Mouse (Mus musculus) hindbrain, embryonic 10.5 days (tissue): ENCODE measurements at regions not wholly inside any gene's neighbourhood (a gene's known extent, or its start where the extent isn't known, plus 50 kb on each side); places are given as distances from the start of the nearest gene placed in this dataset.
"Not testable (repeated sequence)": the region's sequence is repeated elsewhere in the genome, so short reads cannot be mapped to it uniquely, and the experiment has no call there.

Experiments used
- DNase-seq: peaks from one replicate; pipeline ENCODE4 v3.0.0-alpha.2; 2017; ENCODE audit warnings: low spot score
- H3K27ac ChIP-seq: fragments of 300-500 bp; sonication (generic); 2 replicates; pipeline ENCODE4 v1.5.1; 2016; ENCODE audit warnings: mild to moderate bottlenecking, moderate library complexity
- H3K27me3 ChIP-seq: fragments of 300-500 bp; sonication (generic); 2 replicates; pipeline ENCODE4 v1.6.1; 2016; ENCODE audit warnings: mild to moderate bottlenecking; ENCODE audit not compliant: poor library complexity, insufficient read depth, severe bottlenecking
- H3K36me3 ChIP-seq: fragments of 300-500 bp; sonication (generic); 2 replicates; pipeline ENCODE4 v1.6.1; 2016; ENCODE audit warnings: mild to moderate bottlenecking, moderate library complexity
- H3K4me1 ChIP-seq: fragments of 300-500 bp; sonication (generic); replicated peaks from 2 replicates; pipeline ENCODE4 v1.6.1; 2016; ENCODE audit warnings: mild to moderate bottlenecking
- H3K4me3 ChIP-seq: fragments of 300-500 bp; sonication (generic); 2 replicates; pipeline ENCODE4 v1.5.1; 2016; ENCODE audit warnings: mild to moderate bottlenecking, moderate library complexity
- H3K9me3 ChIP-seq: fragments of 300-500 bp; sonication (generic); 2 replicates; pipeline ENCODE4 v1.6.1; 2016; ENCODE audit warnings: mild to moderate bottlenecking, moderate library complexity
- WGBS: fragments of 180-500 bp; shearing (Covaris S2); methylation state at CpG from one replicate; pipeline ENCODE4 v1.1.7; 2016; 5-methylcytosine and 5-hydroxymethylcytosine counted together

DNA sequence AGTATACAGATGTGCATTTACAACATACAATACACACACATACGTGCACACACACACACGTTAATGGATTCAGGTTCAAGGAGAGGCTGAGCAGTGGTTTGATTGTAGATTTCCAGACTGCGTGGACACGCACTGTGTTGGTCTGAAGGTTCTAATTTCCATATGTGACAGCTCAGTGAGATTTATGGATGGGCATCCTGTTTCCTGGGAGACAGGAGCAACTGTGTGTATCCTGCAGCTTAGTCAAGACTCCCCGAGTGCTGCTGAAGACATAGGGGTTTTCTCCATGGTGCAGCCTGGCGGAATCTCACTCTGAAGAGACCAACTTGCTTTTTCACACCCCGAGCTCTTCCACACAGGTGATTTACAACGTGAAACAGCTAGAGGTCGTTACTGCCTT lies 119.3 kb upstream of the Foxk1 start:
- 82% methylated on average over 9 of the region's 9 CpGs for WGBS
- peaks cover 9% of the 10 kb centered on the region; the same call in 1 of the 2 replicates for H3K4me1 ChIP-seq

DNA sequence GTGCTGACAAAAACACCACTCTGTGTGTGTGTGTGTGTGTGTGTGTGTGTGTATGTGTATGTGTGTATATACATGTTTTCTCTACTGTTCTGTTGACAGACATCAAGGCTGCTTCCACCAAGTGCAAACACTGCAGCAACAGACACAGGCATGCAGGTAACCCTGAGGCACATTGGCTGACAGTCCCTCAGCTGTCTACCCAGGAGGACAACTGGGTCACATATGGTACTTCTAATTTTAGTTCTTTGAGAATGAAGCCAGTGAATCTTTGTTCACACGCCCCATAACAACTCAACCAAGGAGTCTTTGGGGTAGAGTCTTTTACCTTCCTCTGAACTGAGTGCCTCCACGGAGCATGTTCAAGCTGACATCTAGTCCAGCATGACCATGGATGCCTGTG lies 113.3 kb upstream of the Foxk1 start:
- Histone ChIP-seq H3K36me3 (no peaks in the 10 kb centered on the region), H3K27me3 (no peaks in the 10 kb centered on the region), H3K27ac (no peak overlapping the region), H3K4me1 (no peaks in the 10 kb centered on the region), H3K4me3 (no peak overlapping the region), H3K9me3 (peaks cover 21% of the 10 kb centered on the region)
- DNase-seq, result no peak
- 90% methylated on average over 2 of the region's 2 CpGs for WGBS

More for the DNA sequence above, 119.3 kb upstream of the Foxk1 start:
- DNase-seq, result no peak
- Histone ChIP-seq H3K27me3 (no peaks in the 10 kb centered on the region), H3K36me3 (no peaks in the 10 kb centered on the region), H3K9me3 (peaks cover 11% of the 10 kb centered on the region), H3K27ac (no peak overlapping the region), H3K4me3 (no peak overlapping the region)

DNA sequence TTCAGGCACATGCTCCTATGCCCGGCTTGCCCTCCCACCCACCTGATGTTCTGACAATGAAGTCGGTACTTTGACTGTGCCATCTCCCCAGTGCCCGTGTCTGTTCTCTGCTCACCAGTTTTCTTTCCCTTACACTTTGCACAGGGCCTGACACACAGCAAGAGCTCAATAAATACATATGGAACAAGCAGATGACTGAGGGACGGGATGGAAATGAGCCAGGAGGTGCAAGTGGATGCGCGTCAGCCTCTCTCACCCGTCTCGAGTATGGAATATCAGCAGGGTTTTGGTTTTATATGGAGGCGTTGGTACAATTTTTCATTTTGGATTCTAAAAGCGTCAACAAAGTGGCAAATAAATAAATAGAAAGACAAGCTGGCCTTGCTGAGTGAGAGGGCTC lies 109.8 kb upstream of the Foxk1 start:
- no peaks in the 10 kb centered on the region for H3K36me3 ChIP-seq
- H3K4me1 ChIP-seq, result no peaks in the 10 kb centered on the region
- WGBS, result 91% methylated on average over 10 of the region's 10 CpGs
- H3K4me3 ChIP-seq, result no peak overlapping the region
- DNase-seq, result no peak
- H3K27me3 ChIP-seq, result no peaks in the 10 kb centered on the region
- H3K27ac ChIP-seq, result no peak overlapping the region
- H3K9me3 ChIP-seq, result peaks cover 12% of the 10 kb centered on the region

DNA sequence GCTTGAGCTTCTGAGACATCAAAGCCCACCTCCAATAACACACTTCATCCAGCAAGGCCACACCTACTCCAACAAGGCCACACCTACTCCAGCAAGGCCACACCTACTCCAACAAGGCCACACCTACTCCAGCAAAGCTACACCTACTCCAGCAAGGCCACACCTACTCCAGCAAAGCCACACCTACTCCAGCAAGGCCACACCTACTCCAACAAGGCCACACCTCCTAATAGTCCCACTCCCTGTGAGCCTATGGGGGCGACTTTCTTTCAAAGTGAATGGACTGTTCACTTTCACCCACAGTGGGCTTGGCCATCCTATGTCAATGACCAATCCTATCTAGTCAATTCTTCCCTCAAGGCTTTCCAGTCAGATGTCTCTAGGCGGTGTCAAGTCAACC lies 104.9 kb upstream of the Foxk1 start:
- WGBS, result 86% methylated on average over 2 of the region's 2 CpGs
- not testable (repeated sequence) for H3K27ac ChIP-seq, DNase-seq, H3K27me3 ChIP-seq, H3K9me3 ChIP-seq, H3K36me3 ChIP-seq, H3K4me1 ChIP-seq, H3K4me3 ChIP-seq

DNA sequence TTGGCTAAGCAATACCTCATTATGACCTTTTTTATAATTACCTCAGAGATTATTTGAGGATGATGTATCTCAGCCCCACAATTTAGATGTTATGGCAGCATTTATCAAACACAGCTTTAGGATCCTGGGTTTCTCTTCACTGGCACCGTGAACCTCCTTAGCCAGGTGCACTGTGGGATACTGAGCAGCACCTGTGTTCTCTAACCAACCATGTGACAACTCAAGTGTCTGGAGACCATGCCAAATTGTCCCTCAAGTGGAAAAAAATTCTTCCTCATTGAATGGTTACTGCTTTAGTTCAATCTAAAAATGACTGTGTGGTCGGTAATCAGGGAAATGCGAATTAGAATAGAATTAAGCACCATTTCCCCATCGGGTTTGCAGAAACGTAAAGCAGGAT lies 101.7 kb upstream of the Foxk1 start:
- Histone ChIP-seq H3K4me3 (no peak overlapping the region), H3K27ac (no peak overlapping the region), H3K9me3 (no peaks in the 10 kb centered on the region), H3K27me3 (no peaks in the 10 kb centered on the region), H3K4me1 (no peaks in the 10 kb centered on the region), H3K36me3 (no peaks in the 10 kb centered on the region)
- whole genome bisulfite sequencing, result 93% methylated on average over 5 of the region's 5 CpGs
- DNase-seq, result no peak

DNA sequence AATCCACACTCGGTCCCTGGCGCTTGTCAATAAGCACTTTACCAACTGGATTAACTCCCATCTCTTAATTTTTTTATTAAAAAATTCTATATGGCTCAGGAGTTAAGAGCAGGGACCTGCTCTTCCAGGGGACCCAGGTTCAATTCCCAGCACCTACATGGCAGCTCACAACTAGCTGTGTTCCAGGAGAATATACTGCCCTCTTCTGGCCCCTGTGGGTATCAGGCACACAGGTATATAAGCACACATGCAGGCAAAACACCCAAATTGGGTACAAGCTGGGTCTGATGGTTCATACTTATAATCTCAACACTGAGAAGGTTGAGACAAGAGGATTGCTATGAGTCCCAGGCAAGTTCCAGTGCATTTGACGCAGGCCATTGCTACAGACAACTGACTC lies 92.8 kb upstream of the Foxk1 start:
- peaks cover 8% of the 10 kb centered on the region; the same call in 1 of the 2 replicates for H3K9me3 ChIP-seq
- no peaks in the 10 kb centered on the region for H3K36me3 ChIP-seq
- no peaks in the 10 kb centered on the region for H3K27me3 ChIP-seq
- no peak overlapping the region for H3K4me3 ChIP-seq
- WGBS, result 93% methylated on average over 3 of the region's 3 CpGs
- no peaks in the 10 kb centered on the region for H3K4me1 ChIP-seq
- DNase-seq, result no peak
- no peak overlapping the region for H3K27ac ChIP-seq

DNA sequence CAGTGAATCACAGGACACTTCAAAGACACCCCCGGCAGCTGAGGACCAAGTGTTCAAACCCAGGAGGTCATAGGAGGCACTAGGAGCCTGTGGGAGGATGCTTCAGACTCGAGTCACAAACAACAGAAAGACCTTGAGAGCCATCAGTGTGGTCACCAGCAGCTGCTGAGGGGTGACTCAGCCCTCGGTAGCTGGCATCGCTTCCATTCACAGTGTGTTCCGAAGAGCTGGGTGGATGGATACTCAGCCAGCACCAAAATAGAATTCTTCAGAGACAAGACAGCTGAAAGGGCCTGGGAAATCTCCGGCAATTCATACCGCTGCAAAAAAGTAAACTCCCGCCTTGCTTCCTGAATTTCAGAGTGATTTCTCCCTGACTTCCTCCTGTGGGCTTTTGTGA lies 87.4 kb upstream of the Foxk1 start:
- H3K4me3 ChIP-seq, result no peak overlapping the region
- no peaks in the 10 kb centered on the region for H3K27me3 ChIP-seq
- no peaks in the 10 kb centered on the region for H3K9me3 ChIP-seq
- DNase-seq, result no peak
- 82% methylated on average over 8 of the region's 8 CpGs for WGBS
- H3K36me3 ChIP-seq, result no peaks in the 10 kb centered on the region
- H3K27ac ChIP-seq, result no peak overlapping the region
- no peaks in the 10 kb centered on the region for H3K4me1 ChIP-seq

DNA sequence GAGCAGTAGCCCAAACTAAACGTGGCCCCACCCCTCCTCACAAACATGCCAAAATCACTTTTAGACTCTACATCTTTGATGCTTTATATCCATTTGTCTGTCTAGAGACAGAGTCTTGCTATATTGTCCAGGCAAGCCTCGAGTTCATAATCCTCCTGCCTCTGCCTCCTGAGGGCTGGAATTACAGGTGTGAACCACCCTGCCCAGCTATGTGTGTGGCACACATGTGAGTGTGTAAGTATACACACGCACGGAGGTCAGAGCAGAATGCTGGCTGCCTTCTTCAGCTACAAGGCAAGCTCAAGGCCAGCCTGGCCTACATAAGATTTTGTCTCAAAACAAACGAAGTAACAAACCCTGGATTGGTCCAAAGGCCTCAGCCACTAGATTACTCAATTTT lies 86.8 kb upstream of the Foxk1 start:
- 85% methylated on average over 5 of the region's 5 CpGs for WGBS
- no peak for DNase-seq
- Histone ChIP-seq H3K27ac (no peak overlapping the region), H3K27me3 (no peaks in the 10 kb centered on the region), H3K9me3 (no peaks in the 10 kb centered on the region), H3K36me3 (no peaks in the 10 kb centered on the region), H3K4me3 (no peak overlapping the region), H3K4me1 (no peaks in the 10 kb centered on the region)

DNA sequence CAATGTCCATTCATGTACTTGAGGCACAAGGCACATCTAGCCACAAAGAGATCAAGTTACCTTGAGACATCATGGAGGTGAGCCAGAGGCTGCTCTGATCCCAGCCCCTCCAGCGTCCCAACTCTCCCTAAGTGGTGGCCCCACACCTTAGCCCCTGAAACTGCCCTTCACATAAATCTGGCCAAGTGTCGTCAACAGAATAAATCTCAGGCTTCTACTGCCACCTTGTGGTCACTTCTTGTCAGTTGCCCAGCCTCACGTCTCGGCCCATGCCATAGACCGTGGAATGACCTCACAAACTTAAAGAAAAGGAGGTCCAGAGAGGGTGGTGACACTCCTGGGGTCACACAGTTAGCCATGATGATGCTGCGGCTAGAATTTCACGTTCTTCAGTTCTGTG lies 82.0 kb upstream of the Foxk1 start:
- Histone ChIP-seq H3K36me3 (no peaks in the 10 kb centered on the region), H3K4me3 (no peak overlapping the region), H3K27ac (no peak overlapping the region)

DNA sequence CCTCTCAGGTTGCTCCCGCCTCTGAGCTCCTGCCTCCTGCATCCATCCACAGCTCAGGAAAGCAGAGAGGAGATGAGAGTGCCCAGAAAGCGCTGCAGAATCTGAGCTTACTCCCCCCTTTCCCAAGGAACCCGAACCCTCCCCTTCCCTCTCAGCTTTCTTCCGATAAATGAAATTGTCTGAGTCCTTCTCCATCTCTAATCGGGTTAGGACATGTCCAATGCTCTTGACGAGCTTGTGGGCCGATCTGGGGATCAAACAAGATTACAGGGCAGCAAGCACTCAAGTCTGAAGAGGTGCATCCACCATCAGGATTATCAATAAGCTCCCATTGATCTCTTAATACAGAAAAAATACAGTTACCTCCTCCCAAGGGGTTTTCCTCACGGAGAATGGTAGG lies 80.0 kb upstream of the Foxk1 start:
- Histone ChIP-seq H3K9me3 (no peaks in the 10 kb centered on the region), H3K36me3 (no peaks in the 10 kb centered on the region), H3K27ac (no peak overlapping the region), H3K4me1 (no peaks in the 10 kb centered on the region), H3K27me3 (no peaks in the 10 kb centered on the region), H3K4me3 (no peak overlapping the region)
- 74% methylated on average over 8 of the region's 8 CpGs for WGBS
- DNase-seq, result no peak

More for the DNA sequence above, 82.0 kb upstream of the Foxk1 start:
- no peaks in the 10 kb centered on the region for H3K4me1 ChIP-seq
- peak; percentile 77 for DNase-seq
- no peaks in the 10 kb centered on the region for H3K9me3 ChIP-seq
- no peaks in the 10 kb centered on the region for H3K27me3 ChIP-seq
- 8% methylated on average over 7 of the region's 7 CpGs for WGBS

DNA sequence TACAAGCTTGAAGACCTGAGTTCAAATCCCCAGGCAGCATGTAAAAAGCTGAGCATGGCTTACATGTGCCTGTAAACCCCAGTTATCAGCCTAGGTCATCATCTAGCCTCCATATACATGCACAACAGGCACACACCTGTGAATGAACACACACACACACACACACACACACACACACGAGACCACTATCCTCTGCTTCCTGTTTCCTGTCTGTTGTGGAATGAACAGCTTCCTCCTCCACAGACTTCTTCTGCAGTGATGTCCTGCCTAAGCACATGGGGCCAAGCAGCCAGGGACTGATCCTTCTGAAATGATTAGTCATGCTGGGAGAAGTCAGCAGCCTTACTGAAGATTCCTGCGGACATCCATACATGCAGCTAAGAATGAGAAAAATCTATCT lies 76.4 kb upstream of the Foxk1 start:
- Histone ChIP-seq H3K4me3 (no peak overlapping the region), H3K36me3 (no peaks in the 10 kb centered on the region), H3K27me3 (no peaks in the 10 kb centered on the region), H3K4me1 (no peaks in the 10 kb centered on the region), H3K9me3 (no peaks in the 10 kb centered on the region), H3K27ac (no peak overlapping the region)
- no peak for DNase-seq
- 82% methylated on average over 2 of the region's 2 CpGs for WGBS

DNA sequence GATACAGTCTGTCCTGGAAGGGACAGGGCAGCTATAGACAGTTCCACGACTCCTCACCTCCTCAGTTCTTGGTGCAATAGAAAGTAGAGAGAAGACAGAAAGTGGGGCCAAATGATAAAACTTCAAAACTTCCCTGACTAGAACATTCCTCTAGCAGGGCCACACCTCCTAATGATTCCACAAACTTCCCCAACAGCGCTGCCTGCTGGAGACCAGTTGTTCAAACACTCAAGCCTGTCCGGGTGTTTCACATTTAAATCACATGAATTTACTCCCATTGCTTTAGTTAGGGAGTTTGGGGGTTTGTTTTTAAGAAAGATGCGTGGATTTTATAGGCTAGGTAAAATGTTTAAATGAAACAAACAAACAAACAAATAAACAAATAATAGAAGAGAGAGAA lies 75.7 kb upstream of the Foxk1 start:
- Histone ChIP-seq H3K9me3 (no peaks in the 10 kb centered on the region), H3K27me3 (no peaks in the 10 kb centered on the region), H3K36me3 (no peaks in the 10 kb centered on the region), H3K4me3 (no peak overlapping the region), H3K27ac (no peak overlapping the region), H3K4me1 (no peaks in the 10 kb centered on the region)
- 78% methylated on average over 4 of the region's 4 CpGs for WGBS
- no peak for DNase-seq

DNA sequence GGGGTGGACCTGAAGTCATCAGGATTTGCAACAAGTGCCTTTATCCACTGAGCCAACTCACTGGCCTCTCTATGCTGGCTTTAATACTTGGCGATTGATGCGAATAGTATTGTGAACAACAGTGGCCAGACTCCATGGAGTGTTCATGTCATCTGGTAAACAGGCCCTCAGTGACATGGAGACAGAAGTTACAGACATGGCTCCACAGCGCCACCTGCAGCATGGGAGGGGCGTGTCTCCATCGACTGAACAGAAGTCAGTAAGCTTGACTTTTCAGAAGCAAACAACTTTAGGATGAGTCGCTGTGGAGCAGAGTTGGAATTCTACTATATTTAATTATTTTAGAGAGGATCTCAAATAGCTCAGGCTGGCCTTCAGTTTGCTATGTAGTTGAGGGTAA lies 74.0 kb upstream of the Foxk1 start:
- Histone ChIP-seq H3K4me3 (no peak overlapping the region), H3K36me3 (no peaks in the 10 kb centered on the region), H3K27ac (no peak overlapping the region), H3K27me3 (no peaks in the 10 kb centered on the region), H3K9me3 (no peaks in the 10 kb centered on the region), H3K4me1 (peaks cover 8% of the 10 kb centered on the region)
- 69% methylated on average over 6 of the region's 6 CpGs for WGBS
- DNase-seq, result peak; percentile 35

DNA sequence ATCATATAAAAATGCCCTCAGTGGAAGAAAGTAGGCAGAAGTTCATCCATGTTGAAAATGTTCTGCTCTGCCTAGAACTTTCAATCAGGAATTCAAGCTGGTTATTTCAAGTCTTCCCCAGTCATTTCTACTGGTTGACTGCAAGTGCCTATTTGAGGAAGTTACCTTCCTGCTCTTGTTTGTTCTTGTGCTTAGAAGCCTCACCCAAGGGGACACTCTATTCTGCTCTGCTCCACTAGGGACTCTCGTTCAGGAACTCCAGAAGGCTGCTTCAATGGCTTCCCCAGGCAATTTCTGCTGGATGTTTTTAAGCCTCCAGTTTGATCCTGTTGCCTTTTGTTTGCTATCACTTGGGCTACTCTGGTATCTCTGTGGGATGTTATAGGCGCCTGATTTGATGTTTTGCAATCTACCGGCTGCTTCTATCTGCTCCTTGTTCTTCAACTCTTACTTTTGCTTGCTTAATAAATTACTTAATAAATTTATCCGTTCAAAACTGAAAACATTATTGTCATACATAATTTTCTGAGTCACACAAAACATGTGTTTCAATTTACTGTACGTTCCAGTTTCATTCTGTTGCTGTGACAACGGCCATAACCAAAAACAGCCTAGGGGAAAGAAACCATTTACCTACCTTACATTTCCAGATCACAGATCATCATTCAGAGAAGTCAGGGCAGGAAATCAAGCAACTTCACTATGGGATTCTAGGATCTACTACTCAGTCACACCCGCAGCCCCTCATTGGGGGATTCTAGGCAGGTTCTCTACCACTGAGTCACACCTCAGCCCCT lies 71.4 kb upstream of the Foxk1 start:
- Histone ChIP-seq H3K36me3 (no peaks in the 10 kb centered on the region), H3K27me3 (no peaks in the 10 kb centered on the region), H3K4me3 (no peak overlapping the region), H3K27ac (no peak overlapping the region), H3K4me1 (peaks cover 9% of the 10 kb centered on the region), H3K9me3 (no peaks in the 10 kb centered on the region)
- WGBS, result 86% methylated on average over 7 of the region's 7 CpGs
- no peak for DNase-seq
